Mouse (Mus musculus) kidney, adult 2 months (tissue): ENCODE measurements at regions not wholly inside any gene's neighbourhood (a gene's known extent, or its start where the extent isn't known, plus 50 kb on each side); places are given as distances from the start of the nearest gene placed in this dataset.

Experiments
- DNase-seq: peaks from one replicate; pipeline ENCODE4 v3.0.0; 2021
- H3K27ac ChIP-seq: fragments of 200-500 bp; 2 replicates; pipeline ENCODE4 v1.5.1; 2012; ENCODE audit warnings: low read depth, low read length, control low read depth, inconsistent platforms; ENCODE audit not compliant: insufficient read depth
- H3K27me3 ChIP-seq: fragments of 200-500 bp; replicated peaks from 2 replicates; pipeline ENCODE4 v1.6.1; 2012; ENCODE audit warnings: mild to moderate bottlenecking, moderate library complexity, low read length, inconsistent platforms; ENCODE audit not compliant: control insufficient read depth, insufficient read depth
- H3K36me3 ChIP-seq: fragments of 200-500 bp; 2 replicates; pipeline ENCODE4 v1.6.1; 2012; ENCODE audit warnings: mild to moderate bottlenecking, moderate library complexity, low read length, inconsistent platforms; ENCODE audit not compliant: control insufficient read depth, insufficient read depth
- H3K4me1 ChIP-seq: fragments of 200-500 bp; 2 replicates; pipeline ENCODE4 v1.6.1; 2011; ENCODE audit warnings: low read length; ENCODE audit not compliant: control insufficient read depth, insufficient read depth
- H3K4me3 ChIP-seq: fragments of 200-500 bp; 2 replicates; pipeline ENCODE4 v1.5.1; 2011; ENCODE audit warnings: mild to moderate bottlenecking, low read depth, low read length, control low read depth; ENCODE audit not compliant: insufficient read depth
- CTCF ChIP-seq: fragments of 200-500 bp; conservative IDR thresholded peaks from 2 replicates; pipeline ENCODE4 v1.5.1; 2011; ENCODE audit warnings: low read depth, mild to moderate bottlenecking, control low read depth, low read length, moderate library complexity, mixed read lengths; ENCODE audit not compliant: insufficient read depth, insufficient read length
- POLR2A ChIP-seq: fragments of 200-500 bp; IDR thresholded peaks from one replicate; pipeline ENCODE4 v1.6.1; 2011; ENCODE audit warnings: low read depth, low read length, control low read depth
- WGBS: fragments of 180-500 bp; shearing (Covaris S2); methylation state at CpG from one replicate; pipeline ENCODE4 v1.1.7; 2018; 5-methylcytosine and 5-hydroxymethylcytosine counted together

DNA sequence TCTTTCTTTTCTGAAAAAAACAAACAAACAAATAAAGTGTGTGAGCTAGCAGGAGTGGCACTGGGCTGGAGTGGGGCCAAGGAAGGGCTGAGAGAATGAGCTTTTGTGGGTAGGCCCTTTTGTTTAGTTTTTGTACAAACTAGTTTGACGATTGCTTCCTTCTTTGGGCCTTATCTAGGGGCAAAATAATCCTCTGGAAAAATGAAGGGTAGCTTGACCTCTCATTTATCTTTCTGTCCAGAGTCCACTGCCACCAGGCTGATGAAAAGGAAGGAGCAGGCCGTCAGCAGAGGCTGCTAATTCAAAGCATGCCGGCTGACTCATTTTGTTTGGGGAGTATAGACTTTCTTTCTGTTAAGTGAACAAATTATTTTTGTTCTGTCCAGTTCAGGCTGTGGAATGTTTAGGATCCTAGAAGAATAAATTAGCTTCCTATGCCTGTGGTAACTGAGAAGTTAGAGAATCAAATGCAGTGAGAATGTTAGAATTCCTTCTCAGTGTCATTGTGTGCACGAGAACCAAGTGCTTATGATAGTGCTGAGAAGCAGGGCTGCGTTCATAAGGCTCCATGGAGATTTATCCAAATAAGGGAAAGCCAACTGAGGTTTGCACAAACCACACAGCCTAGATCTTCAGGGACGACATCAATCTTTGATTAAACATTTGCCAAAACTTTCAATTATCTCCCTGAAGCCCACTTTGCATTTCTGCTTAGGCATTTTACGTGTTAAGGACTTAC is 984.4 kb downstream of the A830018L16Rik start:
- H3K27ac ChIP-seq = no peak overlapping the region

DNA sequence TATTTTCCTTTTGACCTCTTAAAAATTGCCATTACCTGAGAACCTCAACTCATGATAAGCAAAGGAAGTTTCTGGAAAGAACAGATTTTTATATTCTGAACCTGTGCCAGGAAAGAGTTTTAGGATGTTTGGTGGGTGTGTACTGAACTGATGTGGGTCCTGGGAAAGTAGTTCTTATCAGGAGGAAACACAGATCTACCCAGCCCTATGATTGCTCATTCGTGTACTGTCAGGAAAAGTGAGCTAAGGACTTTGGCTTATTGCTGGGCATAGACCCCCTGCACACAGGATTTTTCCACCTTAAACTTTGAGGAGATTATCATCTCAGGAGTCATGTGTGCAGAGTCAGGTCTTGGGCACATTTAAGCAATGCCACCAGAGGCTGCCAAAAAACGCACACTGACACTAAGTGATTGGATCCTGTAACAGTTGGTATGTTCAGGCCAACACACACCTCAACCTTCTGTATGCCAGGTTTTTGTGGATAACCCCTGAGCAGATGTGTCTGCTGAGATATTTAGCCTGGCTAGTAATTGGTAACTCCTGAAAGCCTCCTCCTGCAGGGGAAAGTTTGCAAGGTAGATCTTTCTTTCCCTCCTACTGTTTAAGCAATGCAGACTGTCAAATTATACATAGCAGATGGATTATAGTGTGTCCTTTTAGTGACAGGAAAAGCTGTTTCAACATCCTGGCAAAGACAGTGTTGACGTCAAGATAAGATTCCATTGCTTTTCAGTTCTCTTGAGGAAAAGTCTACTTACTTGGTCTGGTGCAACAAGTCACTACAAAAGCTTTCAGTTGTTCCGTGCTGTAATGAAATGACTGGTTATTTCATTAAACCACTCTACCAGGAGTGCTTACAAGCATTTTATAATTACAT is 991.7 kb downstream of the A830018L16Rik start:
- H3K27me3 ChIP-seq = no peaks in the 10 kb centered on the region
- H3K27ac ChIP-seq = no peak overlapping the region
- TF ChIP-seq CTCF (no peak), POLR2A (no peak)
- DNase-seq = peak; percentile 34
- no peaks in the 10 kb centered on the region for H3K36me3 ChIP-seq
- WGBS = 61% methylated on average over 4 of the region's 4 CpGs
- no peak overlapping the region for H3K4me3 ChIP-seq
- H3K4me1 ChIP-seq = no peaks in the 10 kb centered on the region

More for the DNA sequence above, 984.4 kb downstream of the A830018L16Rik start:
- Histone ChIP-seq H3K4me3 (no peak overlapping the region), H3K27me3 (no peaks in the 10 kb centered on the region), H3K36me3 (no peaks in the 10 kb centered on the region), H3K4me1 (no peaks in the 10 kb centered on the region)
- DNase-seq = peak; percentile 4
- WGBS = 29% methylated on average over 7 of the region's 7 CpGs
- TF ChIP-seq POLR2A (no peak), CTCF (no peak)

DNA sequence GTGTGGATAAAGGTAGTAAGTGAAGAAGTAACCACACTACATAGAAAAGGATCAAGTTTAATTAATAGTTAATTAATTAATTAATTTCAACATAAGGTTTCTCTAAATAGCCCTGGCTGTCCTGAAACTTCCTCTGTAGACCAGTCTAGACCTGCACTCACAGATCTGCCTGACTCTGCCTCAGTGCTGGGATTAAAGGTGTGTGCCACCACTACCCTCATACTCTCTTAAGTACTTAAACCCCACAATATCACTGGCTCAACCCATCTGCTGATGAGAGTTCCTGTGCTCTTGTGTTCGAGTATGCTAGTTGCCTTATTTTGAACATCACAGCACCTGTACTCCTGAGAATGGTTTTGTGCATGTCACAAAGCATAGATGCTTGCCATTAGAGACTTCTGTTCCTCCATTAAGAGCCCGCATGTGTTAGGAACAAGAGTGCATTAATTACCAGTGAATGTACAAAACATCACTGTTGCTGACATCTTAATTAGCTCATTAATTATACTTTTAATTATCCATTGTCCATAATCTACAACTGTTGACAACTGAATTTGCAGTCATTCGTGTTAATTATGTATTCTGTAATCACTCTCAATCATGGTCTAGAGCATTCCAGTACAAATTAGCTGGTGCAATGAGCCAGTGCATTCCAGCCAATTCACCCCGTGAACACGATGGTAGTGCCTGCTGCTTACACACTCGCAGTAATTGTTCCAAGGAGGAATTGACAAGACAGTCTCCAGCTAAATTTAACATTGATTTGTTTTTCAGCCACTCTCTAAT is 996.0 kb downstream of the A830018L16Rik start:
- Histone ChIP-seq H3K4me1 (no peaks in the 10 kb centered on the region), H3K27ac (no peak overlapping the region), H3K36me3 (no peaks in the 10 kb centered on the region), H3K27me3 (no peaks in the 10 kb centered on the region), H3K4me3 (no peak overlapping the region)
- 45% methylated on average over 6 of the region's 6 CpGs for WGBS
- DNase-seq = peak; percentile 16
- TF ChIP-seq POLR2A (no peak), CTCF (no peak)

- peak; percentile 13 for DNase-seq
- H3K4me3 ChIP-seq = no peak overlapping the region
Observed at GRCm38 (mm10) chr1:12410524-12410886, 996.6 kb downstream of the A830018L16Rik start.

GRCm38 (mm10) chr1:12424510-12424909 is 1010.6 kb downstream of the A830018L16Rik start:
- no peak for DNase-seq
- WGBS = 37% methylated on average over 2 of the region's 2 CpGs
- H3K4me3 ChIP-seq = no peak overlapping the region
- H3K36me3 ChIP-seq = no peaks in the 10 kb centered on the region
- H3K27ac ChIP-seq = no peak overlapping the region
- no peaks in the 10 kb centered on the region for H3K4me1 ChIP-seq
- TF ChIP-seq POLR2A = no peak
- no peak for TF ChIP-seq CTCF
- no peaks in the 10 kb centered on the region for H3K27me3 ChIP-seq

More at GRCm38 (mm10) chr1:12410524-12410886, 996.6 kb downstream of the A830018L16Rik start:
- Histone ChIP-seq H3K36me3 (no peaks in the 10 kb centered on the region), H3K27ac (no peak overlapping the region), H3K27me3 (no peaks in the 10 kb centered on the region), H3K4me1 (no peaks in the 10 kb centered on the region)
- TF ChIP-seq POLR2A (no peak), CTCF (no peak)

DNA sequence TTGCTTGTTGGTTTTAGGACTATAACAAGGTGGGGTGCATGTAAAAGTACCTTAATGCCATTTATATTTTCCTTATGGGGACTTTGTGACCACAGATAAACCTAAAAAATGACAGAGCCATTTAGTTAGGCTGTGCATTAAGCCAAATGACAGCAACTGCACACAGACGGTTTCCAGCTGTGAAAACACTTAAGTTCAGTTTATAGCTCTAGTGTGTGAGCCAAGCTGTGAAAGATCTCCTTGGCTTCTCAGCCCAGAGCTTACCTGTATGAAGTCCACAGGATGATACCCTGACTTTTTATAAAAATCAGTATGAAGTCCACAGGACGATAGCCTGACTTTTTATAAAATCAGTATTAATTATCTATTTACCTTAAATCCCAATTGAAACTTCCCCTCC is 1024.0 kb downstream of the A830018L16Rik start:
- Histone ChIP-seq H3K36me3 (no peaks in the 10 kb centered on the region), H3K27me3 (no peaks in the 10 kb centered on the region), H3K27ac (no peak overlapping the region), H3K4me1 (no peaks in the 10 kb centered on the region), H3K4me3 (no peak overlapping the region)
- TF ChIP-seq CTCF (no peak), POLR2A (no peak)
- DNase-seq = no peak
- WGBS = 43% methylated on average over 2 of the region's 2 CpGs
